Mouse (Mus musculus) left cerebral cortex, postnatal 36 days (tissue): ENCODE measurements around the gene Vmn1r51. TPM values are rescaled to one million over a fixed set of nuclear protein-coding genes. Genes with fewer than 3 reads are reported as not detected.
"Not testable (repeated sequence)": the region's sequence is repeated elsewhere in the genome, so short reads cannot be mapped to it uniquely, and the experiment has no call there.

Experiments
- DNase-seq, 2 experiments: peaks; one replicate each; pipeline ENCODE4 v3.0.0; 2021 to 2022; ENCODE audit warnings: low spot score in 2 of 2, mixed read lengths in 1 of 2
- intact Hi-C: fragments of 180-260 bp; cut with DNase I; formaldehyde crosslinking; loops from one replicate; pipeline ENCODE4 v1.15.1; 2025
- total RNA-seq, 2 experiments: library from RNA; stranded (reverse); gene quantifications; 2 replicates each; pipeline ENCODE4 v1.2.3; 2021

Vmn1r51 gene
- not detected for total RNA-seq

DNA sequence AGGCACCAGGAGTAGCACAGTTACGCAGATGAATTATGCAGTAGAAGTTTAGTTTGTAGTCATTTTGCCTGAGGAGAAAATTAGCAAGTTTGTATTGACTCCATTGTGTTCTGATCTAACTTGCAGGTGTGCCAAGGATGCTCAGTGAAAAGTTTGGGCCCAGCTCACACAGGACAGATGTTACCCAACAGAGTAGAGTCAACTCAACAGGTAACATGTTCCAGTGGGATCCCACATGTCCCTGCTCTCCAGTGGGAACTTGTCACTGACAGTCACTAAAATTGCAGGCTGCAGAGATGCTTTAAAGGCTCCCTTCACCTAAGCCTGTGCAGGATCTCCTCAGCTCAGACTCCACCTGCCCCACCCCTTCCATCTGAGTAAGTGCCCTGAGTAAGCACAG is at the start of gene Vmn1r51:
TSS of gene Vmn1r51 (plus strand) at position 301 of the 400 bp plus-strand sequence.
- intact Hi-C loops, DNase-seq: not testable (repeated sequence)

DNA sequence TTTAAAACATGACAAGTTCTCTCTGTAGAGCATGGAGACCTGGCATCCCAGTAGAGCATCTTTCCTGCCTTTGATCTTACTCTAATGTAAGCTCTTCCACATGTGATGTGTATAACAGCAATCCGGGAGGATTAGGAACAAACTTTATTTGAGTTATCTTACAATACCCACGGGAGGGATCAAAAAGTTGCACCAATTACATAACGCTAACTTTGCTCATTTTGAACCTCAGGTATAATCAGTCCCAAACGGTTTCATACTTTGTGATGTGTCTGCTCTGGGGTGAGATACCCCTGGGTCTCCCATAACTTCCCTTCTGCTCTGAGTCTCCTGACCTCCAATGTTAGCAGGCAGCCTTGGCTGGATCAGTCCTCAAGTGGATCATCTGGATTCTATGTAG is 44.0 kb upstream of the Vmn1r51 start, which contains the start of gene Vmn1r49:
TSS of gene Vmn1r49 (minus strand) at position 101 of the 400 bp plus-strand sequence.
- DNase-seq, result no peak
- intact Hi-C loops, result no loop called here

DNA sequence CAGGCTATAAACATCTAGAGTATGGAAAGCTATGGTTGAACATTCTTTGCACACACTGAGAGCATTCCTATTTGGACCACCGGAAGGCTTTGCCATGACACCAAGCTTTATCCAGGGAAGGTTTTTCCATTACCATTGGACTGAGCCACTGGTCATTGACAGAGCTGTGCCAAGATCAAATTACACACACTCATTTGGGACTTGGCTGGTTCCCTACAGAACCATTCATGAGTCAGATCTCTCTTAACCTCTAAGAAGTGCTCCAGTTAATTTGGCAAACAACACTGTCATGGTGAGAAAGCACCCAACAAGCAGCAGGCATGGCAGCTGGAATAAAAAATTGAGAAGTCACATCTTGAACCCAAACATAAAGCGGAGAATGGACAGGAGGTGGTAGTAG is 21.8 kb upstream of the Vmn1r51 start:
- intact Hi-C loops, result no loop called here
- no peak for DNase-seq

DNA sequence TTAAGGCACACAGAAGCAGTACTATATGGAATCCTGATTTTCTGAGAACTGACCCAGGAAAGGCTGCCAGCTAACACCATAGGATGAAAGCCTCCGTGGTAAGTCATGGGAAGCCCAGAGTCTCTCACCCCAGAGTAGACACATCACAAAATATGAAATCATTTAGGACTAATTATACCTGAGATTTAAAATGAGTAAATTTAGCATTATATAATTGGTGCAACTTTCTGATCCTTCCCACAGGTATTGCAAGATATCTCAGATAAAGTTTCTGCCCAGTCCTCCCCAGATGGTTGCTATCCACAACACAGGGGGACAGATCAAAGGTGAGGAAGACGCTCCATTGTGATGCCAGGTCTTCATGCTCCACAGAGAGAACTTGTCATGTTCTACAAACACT is 21.3 kb upstream of the Vmn1r51 start, which contains the start of gene Vmn1r50:
TSS of gene Vmn1r50 (plus strand) at position 301 of the 400 bp plus-strand sequence.
- intact Hi-C loops, result no loop called here
- no peak for DNase-seq

GRCm38 (mm10) chr6:90160139-90160538 is 37.7 kb downstream of the Vmn1r51 start:
- DNase-seq, result no peak
- intact Hi-C loops, result no loop called here

DNA sequence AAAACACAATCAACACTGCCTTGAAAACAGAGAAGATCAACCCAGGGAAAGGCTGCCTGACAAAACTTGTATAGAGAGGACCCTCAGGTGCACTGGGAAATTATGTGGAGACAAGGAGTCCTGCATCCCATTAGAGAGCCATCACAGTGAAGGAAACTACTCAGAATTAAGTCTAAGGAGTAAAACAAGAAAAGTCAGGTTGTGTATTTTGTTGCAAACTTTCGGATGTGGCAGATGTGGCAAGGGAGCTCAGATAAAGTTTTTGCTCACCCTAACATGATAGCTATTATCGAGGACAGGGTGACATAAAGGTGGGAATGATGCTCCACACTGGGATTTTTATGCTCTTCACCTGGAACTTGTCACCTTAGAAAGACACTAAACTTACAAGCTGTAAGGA is 52.1 kb downstream of the Vmn1r51 start, which contains the start of gene Vmn1r52:
TSS of gene Vmn1r52 (plus strand) at position 301 of the 400 bp plus-strand sequence.
- no peak for DNase-seq
- intact Hi-C loops, result no loop called here

Other genes starting within 250 kb of the Vmn1r51 start
- gene Vmn1r42, start 246.2 kb upstream of the Vmn1r51 start, total RNA-seq, result not detected
- not detected for gene Vmn1r43, start 246.2 kb upstream of the Vmn1r51 start, total RNA-seq
- not detected for gene Vmn1r44, start 238.9 kb upstream of the Vmn1r51 start, total RNA-seq
- gene Vmn1r45, start 182.0 kb upstream of the Vmn1r51 start, total RNA-seq, result not detected
- not detected for gene Vmn1r46, start 153.3 kb upstream of the Vmn1r51 start, total RNA-seq
- not detected for gene Vmn1r47, start 106.4 kb upstream of the Vmn1r51 start, total RNA-seq
- not detected for gene Vmn1r48, start 85.8 kb upstream of the Vmn1r51 start, total RNA-seq
- gene Vmn1r49, start 44.1 kb upstream of the Vmn1r51 start, total RNA-seq, result not detected
- gene Vmn1r50, start 21.2 kb upstream of the Vmn1r51 start, total RNA-seq, result not detected
- gene Vmn1r52, start 52.2 kb downstream of the Vmn1r51 start, total RNA-seq, result not detected
- not detected for gene V1ra8, start 80.2 kb downstream of the Vmn1r51 start, total RNA-seq
- gene Vmn1r53, start 101.8 kb downstream of the Vmn1r51 start, total RNA-seq, result not detected
- gene Vmn1r54, start 123.7 kb downstream of the Vmn1r51 start, total RNA-seq, result not detected
- gene BC048671, start 178.6 kb downstream of the Vmn1r51 start, total RNA-seq, result not detected
- gene Chst13, start 202.6 kb downstream of the Vmn1r51 start, total RNA-seq, result not detected
- gene Uroc1, start 210.7 kb downstream of the Vmn1r51 start, total RNA-seq, result not detected
- gene Zxdc, start 246.9 kb downstream of the Vmn1r51 start, total RNA-seq, result 10 to 100 TPM; 30.1 to 30.2 TPM